Mouse (Mus musculus): Measurements from ENCODE around the gene Baiap2. TPM values are rescaled to one million over a fixed set of nuclear protein-coding genes. Genes with fewer than 3 reads are reported as not detected.

Gene Baiap2
- total RNA-seq, 2 experiments from 2014 or later = 71.7 to 72.2 TPM

DNA sequence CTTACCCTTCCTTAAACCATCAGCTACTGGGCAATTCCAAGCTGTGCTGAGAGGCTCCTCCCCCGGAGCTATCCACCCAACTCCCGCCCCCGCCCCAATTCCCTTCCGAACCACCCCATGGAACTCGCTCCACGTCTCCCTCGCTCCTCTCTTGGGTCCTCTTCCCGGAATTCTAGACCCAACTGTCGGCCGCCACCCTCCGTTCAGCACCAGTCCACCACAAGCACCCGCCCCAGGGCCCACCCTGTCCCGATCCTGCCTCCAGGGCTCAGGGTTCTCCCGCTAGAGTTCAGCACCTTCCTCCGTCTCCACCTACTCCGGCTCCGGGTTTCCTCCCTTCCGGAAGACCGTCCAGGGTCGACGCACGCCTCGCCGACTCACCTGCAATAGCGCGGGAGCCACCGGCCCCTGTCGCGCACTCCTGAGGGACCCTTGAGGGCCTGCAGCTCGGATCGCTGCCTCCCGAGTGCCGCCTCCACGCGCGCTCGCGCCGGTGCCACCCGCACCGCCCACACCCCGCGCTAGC is 299 bp upstream of the Baiap2 start:
- no peak for DNase-seq
- intact Hi-C loops (cut with DNase I) = no loop called here

- peak; percentile 40 for DNase-seq
- intact Hi-C loops (cut with DNase I) = no loop called here
Measured at GRCm38 (mm10) chr11:119943428-119943988, 945 bp downstream of the Baiap2 start.

DNA sequence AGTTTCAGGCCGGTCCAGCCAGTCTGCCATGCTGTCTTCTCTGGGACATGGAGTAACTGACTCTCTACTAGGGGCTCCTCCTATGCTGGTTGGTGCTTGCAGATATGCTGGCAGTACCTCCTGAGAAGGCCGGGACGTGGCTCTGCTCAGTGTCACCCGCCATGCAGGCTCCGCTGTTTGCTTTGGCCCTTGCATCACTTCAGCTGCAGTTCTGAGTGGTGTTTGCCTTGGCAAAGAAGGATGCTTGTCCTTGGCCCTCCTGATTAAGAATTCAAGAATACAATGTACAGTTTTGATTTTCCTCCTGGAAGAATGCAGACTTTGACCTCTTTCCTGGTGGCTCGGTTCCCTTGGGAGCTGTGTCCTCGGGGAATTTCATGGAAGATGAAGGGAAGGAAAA is 2.8 kb downstream of the Baiap2 start:
- no peak for DNase-seq
- intact Hi-C loops (cut with DNase I) = no loop called here

- no peak for DNase-seq
- intact Hi-C loops (cut with DNase I) = no loop called here
Measured at GRCm38 (mm10) chr11:119947426-119947825, 4.9 kb downstream of the Baiap2 start.

- no peak for DNase-seq
- intact Hi-C loops (cut with DNase I) = no loop called here
Measured at GRCm38 (mm10) chr11:119947897-119948296, 5.3 kb downstream of the Baiap2 start.

- DNase-seq = no peak
- intact Hi-C loops (cut with DNase I) = no loop called here
Measured at GRCm38 (mm10) chr11:119948305-119948704, 5.7 kb downstream of the Baiap2 start.

DNA sequence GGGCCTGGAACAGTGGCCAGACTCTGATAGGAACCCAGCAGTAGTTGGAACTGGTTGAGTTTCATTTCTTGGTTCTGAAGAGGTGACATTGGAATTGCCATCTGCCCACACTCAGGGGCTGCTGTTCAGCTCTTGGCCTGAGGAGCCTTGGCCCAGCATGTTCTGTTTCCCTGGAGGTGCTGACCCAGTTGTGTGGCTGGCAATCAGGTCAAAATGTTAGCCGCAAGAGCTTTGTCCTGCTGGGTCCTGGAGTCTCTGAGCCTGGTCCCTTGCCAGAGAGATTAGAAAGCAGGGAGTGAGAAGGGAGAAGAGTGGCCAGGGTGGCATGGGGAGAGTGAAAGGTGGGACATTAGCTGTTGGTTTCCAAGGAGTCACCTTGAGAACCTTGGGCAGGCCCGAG is 6.2 kb downstream of the Baiap2 start:
- intact Hi-C loops (cut with DNase I) = no loop called here
- DNase-seq = no peak

DNA sequence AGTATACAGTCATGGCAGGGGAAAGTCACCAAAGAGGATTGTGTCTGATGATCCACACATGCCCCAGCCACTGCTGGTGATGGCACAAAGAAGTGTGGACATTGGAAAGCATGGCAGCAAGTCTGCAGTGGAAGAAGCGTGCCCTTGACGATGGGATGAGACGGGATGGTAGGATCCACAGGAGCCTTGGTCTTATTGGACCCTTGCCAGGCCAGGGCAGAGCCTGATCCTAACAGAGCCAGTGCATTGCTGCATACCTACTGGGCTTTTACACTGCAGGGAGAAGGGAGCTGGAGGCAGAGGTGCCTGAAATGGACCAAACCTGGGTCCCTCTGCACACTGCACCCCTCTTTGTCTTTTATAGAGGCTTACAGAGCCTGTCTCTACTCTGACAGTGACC is 8.0 kb downstream of the Baiap2 start:
- intact Hi-C loops (cut with DNase I) = no loop called here
- no peak for DNase-seq

GRCm38 (mm10) chr11:119951326-119951725 is 8.8 kb downstream of the Baiap2 start:
- DNase-seq = no peak
- intact Hi-C loops (cut with DNase I) = no loop called here

- intact Hi-C loops (cut with DNase I) = no loop called here
- DNase-seq = peak; percentile 46
Measured at GRCm38 (mm10) chr11:119952429-119953224, 10.1 kb downstream of the Baiap2 start.

DNA sequence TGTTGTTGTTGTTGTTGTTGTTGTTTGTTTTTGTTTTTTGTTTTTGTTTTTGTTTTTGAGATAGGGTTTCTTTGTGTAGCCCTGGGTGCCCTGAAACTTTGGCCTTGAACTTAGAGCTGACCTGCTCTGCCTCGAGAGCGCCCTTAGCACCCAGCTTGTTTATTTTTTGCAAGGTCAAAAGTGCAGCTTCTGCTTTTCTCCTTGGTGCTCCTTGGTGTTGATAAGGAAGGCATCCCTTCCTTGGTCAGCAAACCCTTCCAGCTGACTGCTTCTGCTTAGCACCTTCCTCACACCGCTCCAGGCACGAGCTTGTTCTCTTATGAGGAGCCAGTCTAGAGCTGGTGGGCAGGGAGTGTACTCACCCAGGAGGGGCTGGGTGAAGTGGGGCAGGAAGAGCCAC is 11.7 kb downstream of the Baiap2 start:
- intact Hi-C loops (cut with DNase I) = no loop called here

DNA sequence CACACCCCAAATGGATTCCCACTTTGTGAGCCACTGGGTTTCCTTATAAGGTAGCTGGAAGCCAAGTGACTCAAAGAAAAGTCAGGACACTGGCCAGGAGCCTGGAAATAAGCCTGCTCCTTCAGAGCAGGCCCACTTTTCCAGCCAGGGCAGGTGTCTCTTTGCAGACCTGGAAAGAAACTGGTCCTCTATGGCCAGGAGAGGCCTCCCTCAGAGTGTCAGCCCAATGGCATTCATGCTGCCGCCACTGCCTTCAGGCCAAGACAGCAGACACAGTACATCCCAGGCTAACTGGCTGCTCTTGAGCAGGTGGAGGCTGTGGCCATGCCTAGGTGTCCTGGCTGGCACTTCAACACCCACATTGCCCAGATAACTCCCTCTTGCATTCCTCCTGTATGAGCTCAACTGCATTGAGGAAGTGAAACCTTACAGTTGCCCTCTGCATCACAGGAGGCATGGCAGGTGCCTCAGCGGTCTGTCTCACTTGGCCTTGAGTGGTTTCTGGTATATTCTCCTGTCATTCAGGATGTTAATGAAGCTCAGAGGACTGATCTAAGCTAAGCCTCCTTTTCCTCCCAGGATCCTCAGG is 12.3 kb downstream of the Baiap2 start:
- DNase-seq = no peak
- intact Hi-C loops (cut with DNase I) = no loop called here

More for the DNA sequence above, 11.7 kb downstream of the Baiap2 start:
- DNase-seq = no peak

DNA sequence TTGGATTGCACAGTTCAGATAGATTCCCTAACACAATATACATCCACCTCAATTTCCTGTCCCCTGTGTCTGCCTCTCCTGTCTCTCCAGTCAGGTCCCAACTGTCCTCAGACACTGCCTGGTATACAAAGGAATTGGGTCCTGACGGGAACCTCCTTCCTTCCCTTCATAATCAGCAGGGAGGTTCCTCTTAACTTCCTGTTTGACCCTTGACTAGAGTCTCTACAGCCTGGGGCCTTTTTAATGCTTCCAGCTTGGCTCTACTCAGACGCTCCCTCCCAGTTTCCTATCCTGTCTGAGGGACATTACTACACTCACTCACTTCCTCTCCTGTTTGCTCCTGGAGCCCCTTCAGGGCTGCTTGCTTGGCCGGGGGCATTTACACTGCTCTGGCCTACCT is 12.9 kb downstream of the Baiap2 start:
- intact Hi-C loops (cut with DNase I) = no loop called here
- DNase-seq = no peak

GRCm38 (mm10) chr11:119956590-119956989 is 14.0 kb downstream of the Baiap2 start:
- intact Hi-C loops (cut with DNase I) = no loop called here

GRCm38 (mm10) chr11:119958856-119959255 is 16.3 kb downstream of the Baiap2 start:
- intact Hi-C loops (cut with DNase I) = no loop called here
- DNase-seq = no peak

More at GRCm38 (mm10) chr11:119956590-119956989, 14.0 kb downstream of the Baiap2 start:
- DNase-seq = no peak

DNA sequence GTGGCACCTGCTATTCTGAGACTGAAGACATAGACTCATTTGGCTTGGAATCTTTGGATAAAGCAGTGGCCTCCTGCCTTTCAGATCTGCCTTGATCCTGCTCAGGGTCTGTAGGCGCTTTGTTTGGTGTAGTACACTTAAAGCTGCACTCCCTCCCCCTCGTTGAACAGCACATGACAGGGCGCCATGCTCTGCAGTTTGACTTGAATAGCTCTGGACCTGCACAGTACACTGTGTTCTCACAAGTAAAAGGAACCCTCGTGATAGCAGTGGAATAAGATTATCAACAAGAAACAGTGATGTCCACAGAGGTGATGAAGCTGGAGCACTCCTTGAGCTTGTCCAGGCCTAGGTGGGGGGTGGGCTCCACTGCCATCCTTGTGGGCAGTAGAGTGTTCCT is 17.2 kb downstream of the Baiap2 start:
- intact Hi-C loops (cut with DNase I) = no loop called here
- DNase-seq = no peak

- intact Hi-C loops (cut with DNase I) = no loop called here
Measured at GRCm38 (mm10) chr11:119960671-119961070, 18.1 kb downstream of the Baiap2 start.

DNA sequence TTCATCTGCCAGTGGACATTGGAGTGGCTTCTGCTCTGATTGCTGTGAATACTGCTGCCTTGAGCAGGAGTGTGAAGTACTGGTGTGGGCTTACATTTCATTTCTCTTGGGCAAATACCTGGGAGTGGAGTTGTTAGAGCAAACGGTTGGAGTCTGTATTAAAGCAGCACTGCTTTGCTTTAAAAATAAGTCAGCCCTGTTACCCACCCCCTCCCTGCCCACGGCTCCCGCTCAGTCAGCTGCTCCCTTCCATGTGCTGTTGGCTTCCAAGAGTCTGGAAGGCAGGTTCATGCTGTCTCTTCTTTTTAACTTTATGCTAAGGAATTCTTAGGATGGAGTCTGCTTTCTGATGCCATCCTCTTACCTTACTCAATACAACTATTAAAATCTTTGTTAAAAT is 18.9 kb downstream of the Baiap2 start:
- intact Hi-C loops (cut with DNase I) = no loop called here
- DNase-seq = no peak

More at GRCm38 (mm10) chr11:119960671-119961070, 18.1 kb downstream of the Baiap2 start:
- no peak for DNase-seq

DNA sequence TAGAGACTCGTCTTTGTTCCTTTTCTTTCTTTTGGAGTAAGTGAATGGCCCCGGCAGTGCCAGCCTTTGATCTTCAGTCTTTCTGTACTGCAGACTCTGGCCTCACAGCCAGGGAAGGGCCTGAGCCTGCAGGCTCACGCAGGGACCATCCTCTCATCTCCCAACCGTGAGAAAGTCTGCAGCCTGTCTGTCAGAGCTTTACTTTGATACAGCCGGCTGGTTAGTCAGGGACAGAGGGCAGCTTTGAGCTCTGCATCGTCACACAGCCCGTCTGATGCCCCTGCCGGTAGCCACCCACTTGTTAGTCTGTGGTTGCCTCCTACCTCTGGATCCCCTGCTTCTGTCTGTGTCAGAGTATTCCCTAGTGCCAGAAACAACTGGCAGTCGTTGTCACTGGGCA is 22.5 kb downstream of the Baiap2 start:
- DNase-seq = peak; percentile 24
- intact Hi-C loops (cut with DNase I) = no loop called here

GRCm38 (mm10) chr11:119966294-119966693 is 23.7 kb downstream of the Baiap2 start:
- intact Hi-C loops (cut with DNase I) = no loop called here
- no peak for DNase-seq

- intact Hi-C loops (cut with DNase I) = no loop called here
- peak; percentile 48 for DNase-seq
Measured at GRCm38 (mm10) chr11:119967401-119967800, 24.8 kb downstream of the Baiap2 start.

- intact Hi-C loops (cut with DNase I) = no loop called here
- DNase-seq = no peak
Measured at GRCm38 (mm10) chr11:119967892-119968291, 25.3 kb downstream of the Baiap2 start.
